ENCODE assay signal across 18 mouse cellular contexts in genomic region chr8:77406846-77407245, GRCm38 (mm10).
A peak's percentile ranks its signal among the peaks of the same experiment; 100 is the strongest.
DNase-seq lines count a peak whose midpoint lies in the region; ATAC-seq and TF ChIP-seq lines count a peak whose summit lies in the region.
"Had no signal": no experiment of that assay in that cellular context is flagged by ENCODE, and none has a peak within 500 bp of the region (broad histone marks: within the 10 kb centered on the region; RNA-seq: fewer than 3 reads in every experiment).

No protein-coding gene starts in this region.

- DNase-seq in hindbrain, embryonic 11.5 days (ENCODE audit: low spot score), result peak; percentile 54
- DNase-seq in midbrain, embryonic 14.5 days, result no peak
- DNase-seq in R1 (ENCODE audit: low read depth, low spot score), result peak; percentile 55
- no peak for DNase-seq in stomach, postnatal 0 days (ENCODE audit: low spot score)
- DNase-seq in layer of hippocampus, postnatal 10 days (ENCODE audit: low spot score in 2 of 2), result no peak
- DNase-seq: adrenal gland, postnatal 25 days; cerebellum, adult 8-10 months; gastrocnemius, adult 2 months; heart, adult 2 months; liver, embryonic 13.5 days; lung, postnatal 10 days had no signal

- no peak overlapping the region for H3K4me2 ChIP-seq in hindbrain, embryonic 11.5 days (replicated peaks; ENCODE audit: low read depth, low read length)
- H3K4me2 ChIP-seq in hindbrain, embryonic 16.5 days (ENCODE audit: low read length), result no peak overlapping the region
- H3K4me2 ChIP-seq in midbrain, embryonic 13.5 days (replicated peaks), result no peak overlapping the region
- H3K4me2 ChIP-seq in midbrain, embryonic 14.5 days (ENCODE audit: low read length), result no peak overlapping the region
- no peak overlapping the region for H3K4me2 ChIP-seq in stomach, postnatal 0 days (replicated peaks; ENCODE audit: low read depth)
- H3K4me2 ChIP-seq: liver, embryonic 13.5 days; stomach, embryonic 15.5 days had no signal

- no peaks in the 10 kb centered on the region for H3K9me3 ChIP-seq in hindbrain, embryonic 11.5 days (ENCODE audit: control insufficient read depth, low read length)
- no peaks in the 10 kb centered on the region for H3K9me3 ChIP-seq in hindbrain, embryonic 16.5 days (ENCODE audit: control insufficient read depth, low read length)
- no peaks in the 10 kb centered on the region for H3K9me3 ChIP-seq in midbrain, embryonic 13.5 days
- H3K9me3 ChIP-seq in midbrain, embryonic 14.5 days (ENCODE audit: control insufficient read depth, low read length), result no peaks in the 10 kb centered on the region
- H3K9me3 ChIP-seq in stomach, postnatal 0 days (ENCODE audit: control insufficient read depth, low read length), result no peaks in the 10 kb centered on the region
- H3K9me3 ChIP-seq: limb, embryonic 10.5 days; liver, embryonic 13.5 days; stomach, embryonic 15.5 days had no signal

- H3K36me3 ChIP-seq in hindbrain, embryonic 11.5 days (ENCODE audit: control insufficient read depth, insufficient read depth, low read length), result no peaks in the 10 kb centered on the region
- no peaks in the 10 kb centered on the region for H3K36me3 ChIP-seq in hindbrain, embryonic 16.5 days (ENCODE audit: control insufficient read depth, insufficient read depth, low read length)
- H3K36me3 ChIP-seq in midbrain, embryonic 13.5 days, result no peaks in the 10 kb centered on the region
- H3K36me3 ChIP-seq in midbrain, embryonic 14.5 days (ENCODE audit: control insufficient read depth, insufficient read depth, low read length), result no peaks in the 10 kb centered on the region
- peaks cover 17% of the 10 kb centered on the region for H3K36me3 ChIP-seq in stomach, postnatal 0 days (ENCODE audit: control insufficient read depth, insufficient read depth, low read length)

- 64% methylated on average over 13 of the region's 13 CpGs for WGBS in hindbrain, embryonic 11.5 days
- WGBS in hindbrain, embryonic 16.5 days, result 61% methylated on average over 13 of the region's 13 CpGs
- WGBS in midbrain, embryonic 13.5 days, result 76% methylated on average over 13 of the region's 13 CpGs
- 71% methylated on average over 13 of the region's 13 CpGs for WGBS in midbrain, embryonic 14.5 days
- WGBS in stomach, postnatal 0 days, result 86% methylated on average over 13 of the region's 13 CpGs

- H3K9ac ChIP-seq in hindbrain, embryonic 11.5 days (ENCODE audit: low read depth, low read length), result no peak overlapping the region
- H3K9ac ChIP-seq in hindbrain, embryonic 16.5 days (ENCODE audit: low read depth, low read length), result no peak overlapping the region
- H3K9ac ChIP-seq in midbrain, embryonic 13.5 days (replicated peaks), result no peak overlapping the region
- H3K9ac ChIP-seq in midbrain, embryonic 14.5 days (replicated peaks; ENCODE audit: low read length), result no peak overlapping the region
- no peak overlapping the region for H3K9ac ChIP-seq in stomach, postnatal 0 days (ENCODE audit: low read length)
- H3K9ac ChIP-seq: liver, embryonic 13.5 days; stomach, embryonic 15.5 days had no signal

- no peak overlapping the region for H3K27ac ChIP-seq in hindbrain, embryonic 11.5 days (ENCODE audit: low read depth, low read length)
- H3K27ac ChIP-seq in hindbrain, embryonic 16.5 days (ENCODE audit: low read depth, low read length), result no peak overlapping the region
- H3K27ac ChIP-seq in midbrain, embryonic 13.5 days, result no peak overlapping the region
- H3K27ac ChIP-seq in midbrain, embryonic 14.5 days (replicated peaks; ENCODE audit: low read depth, low read length), result no peak overlapping the region
- no peak overlapping the region for H3K27ac ChIP-seq in stomach, postnatal 0 days (replicated peaks)
- H3K27ac ChIP-seq: gastrocnemius, adult 2 months; heart, adult 2 months; left cerebral cortex, adult 2 months; limb, embryonic 10.5 days; liver, embryonic 13.5 days; stomach, embryonic 15.5 days had no signal

- H3K27me3 ChIP-seq in hindbrain, embryonic 11.5 days (ENCODE audit: control insufficient read depth, insufficient read depth, low read length), result no peaks in the 10 kb centered on the region
- no peaks in the 10 kb centered on the region for H3K27me3 ChIP-seq in hindbrain, embryonic 16.5 days (replicated peaks; ENCODE audit: control insufficient read depth, insufficient read depth, low read length)
- H3K27me3 ChIP-seq in midbrain, embryonic 13.5 days, result no peaks in the 10 kb centered on the region
- H3K27me3 ChIP-seq in midbrain, embryonic 14.5 days (ENCODE audit: control insufficient read depth, insufficient read depth, low read length), result no peaks in the 10 kb centered on the region
- H3K27me3 ChIP-seq in stomach, postnatal 0 days (ENCODE audit: control insufficient read depth, insufficient read depth, low read length), result no peaks in the 10 kb centered on the region
- H3K27me3 ChIP-seq: liver, embryonic 13.5 days; stomach, embryonic 15.5 days had no signal

- no peak for TF ChIP-seq EP300 in stomach, postnatal 0 days (optimal IDR thresholded peaks at IDR 0.05)

- H3K4me3 ChIP-seq in hindbrain, embryonic 11.5 days (ENCODE audit: low read depth, low read length), result no peak overlapping the region
- no peak overlapping the region for H3K4me3 ChIP-seq in hindbrain, embryonic 16.5 days (ENCODE audit: low read length)
- H3K4me3 ChIP-seq in midbrain, embryonic 13.5 days (replicated peaks), result no peak overlapping the region
- H3K4me3 ChIP-seq in midbrain, embryonic 14.5 days (replicated peaks; ENCODE audit: low read depth, low read length), result no peak overlapping the region
- H3K4me3 ChIP-seq in stomach, postnatal 0 days (ENCODE audit: low read depth, low read length), result no peak overlapping the region
- H3K4me3 ChIP-seq: gastrocnemius, adult 2 months; heart, adult 2 months; left cerebral cortex, adult 2 months; limb, embryonic 10.5 days; liver, embryonic 13.5 days; stomach, embryonic 15.5 days had no signal

- peak; percentile 11; the same call in 1 of the 2 replicates for ATAC-seq in hindbrain, embryonic 11.5 days (ENCODE audit: low FRiP score)
- ATAC-seq in hindbrain, embryonic 16.5 days, result no peak
- 0 out of 2 replicates have a peak, but pooled peaks have one; percentile 3 for ATAC-seq in midbrain, embryonic 13.5 days
- ATAC-seq in midbrain, embryonic 14.5 days (ENCODE audit: low FRiP score, low TSS enrichment), result no peak
- no peak for ATAC-seq in stomach, postnatal 0 days (ENCODE audit: low FRiP score, low TSS enrichment)
- ATAC-seq: activated CD4-positive, CD25-positive, alpha-beta regulatory T cell, adult 4 months; inflammation-experienced regulatory T-cells, adult 6 months had no signal

- H3K4me1 ChIP-seq in hindbrain, embryonic 11.5 days (replicated peaks; ENCODE audit: control insufficient read depth, insufficient read depth, low read length), result no peaks in the 10 kb centered on the region
- H3K4me1 ChIP-seq in hindbrain, embryonic 16.5 days (ENCODE audit: control insufficient read depth, insufficient read depth, low read depth, low read length), result no peaks in the 10 kb centered on the region
- 0 out of 2 replicates have a peak, but pooled peaks cover 5% of the 10 kb centered on the region for H3K4me1 ChIP-seq in midbrain, embryonic 13.5 days (replicated peaks)
- no peaks in the 10 kb centered on the region for H3K4me1 ChIP-seq in midbrain, embryonic 14.5 days (ENCODE audit: control insufficient read depth, insufficient read depth, low read length)
- no peaks in the 10 kb centered on the region for H3K4me1 ChIP-seq in stomach, postnatal 0 days (replicated peaks; ENCODE audit: control insufficient read depth, insufficient read depth)
- H3K4me1 ChIP-seq: limb, embryonic 10.5 days; liver, embryonic 13.5 days; stomach, embryonic 15.5 days had no signal

- peak; percentile 23; the same call in 1 of the 2 replicates for TF ChIP-seq CTCF in stomach, postnatal 0 days (IDR thresholded peaks at IDR 0.05; ENCODE audit: low read depth)

Comparison
In these comparisons a context has a peak if more than half of its experiments do, and no peak if none do; other contexts are left out.
1. ATAC-seq: peak in hindbrain, embryonic 11.5 days (single experiment) and midbrain, embryonic 13.5 days (single experiment); none in hindbrain, embryonic 16.5 days (single experiment), midbrain, embryonic 14.5 days (single experiment) and stomach, postnatal 0 days (single experiment).
2. DNase-seq: peak in hindbrain, embryonic 11.5 days (single experiment) and R1 (single experiment); none in midbrain, embryonic 14.5 days (single experiment), stomach, postnatal 0 days (single experiment) and layer of hippocampus, postnatal 10 days (0 of 2).